Mouse (Mus musculus): ENCODE data around the gene Pomp.

GRCm38 (mm10) chr5:147911744-147912143 is 51.5 kb downstream of the Pomp start:
- TF ChIP-seq CTCF (IDR thresholded peaks at IDR 0.05; ENCODE audit: extremely low read depth, insufficient read length, insufficient replicate concordance, low read depth, low read length), result no peak
- TF ChIP-seq POLR2A (IDR thresholded peaks at IDR 0.05; ENCODE audit: low read depth, low read length), result no peak

Measured in small intestine, adult 2 months (tissue).